Mouse (Mus musculus) lung, embryonic 15.5 days (tissue): ENCODE measurements around the gene 4932414N04Rik. TPM values are rescaled to one million over a fixed set of nuclear protein-coding genes. Genes with fewer than 3 reads are reported as not detected.
"Not testable (repeated sequence)": the region's sequence is repeated elsewhere in the genome, so short reads cannot be mapped to it uniquely, and the experiment has no call there.

Experiments used
- ATAC-seq: fragments of 200-750 bp; cut with Nextera tagmentation; 2 replicates; pipeline ENCODE4 v1.8.0; 2017; ENCODE audit warnings: moderate number of reproducible peaks, borderline replicate concordance; ENCODE audit not compliant: low FRiP score, low TSS enrichment; ENCODE audit errors: extremely low read depth
- H3K27ac ChIP-seq: fragments of 300-500 bp; sonication (generic); 2 replicates; pipeline ENCODE4 v1.5.1; 2015; ENCODE audit warnings: moderate library complexity, mild to moderate bottlenecking, inconsistent platforms
- H3K27me3 ChIP-seq: fragments of 300-500 bp; sonication (generic); 2 replicates; pipeline ENCODE4 v1.6.1; 2015; ENCODE audit warnings: inconsistent platforms
- H3K36me3 ChIP-seq: fragments of 300-500 bp; sonication (generic); 2 replicates; pipeline ENCODE4 v1.6.1; 2015; ENCODE audit warnings: inconsistent platforms
- H3K4me1 ChIP-seq: fragments of 300-500 bp; sonication (generic); 2 replicates; pipeline ENCODE4 v1.6.1; 2015; ENCODE audit warnings: inconsistent platforms
- H3K4me2 ChIP-seq: fragments of 300-500 bp; sonication (generic); 2 replicates; pipeline ENCODE4 v1.6.1; 2015; ENCODE audit warnings: inconsistent platforms, mild to moderate bottlenecking, moderate library complexity
- H3K4me3 ChIP-seq: fragments of 300-500 bp; sonication (generic); 2 replicates; pipeline ENCODE4 v1.5.1; 2015; ENCODE audit warnings: mild to moderate bottlenecking, inconsistent platforms
- H3K9ac ChIP-seq: fragments of 300-500 bp; sonication (generic); 2 replicates; pipeline ENCODE4 v1.6.1; 2015; ENCODE audit warnings: inconsistent platforms
- H3K9me3 ChIP-seq: fragments of 300-500 bp; sonication (generic); 2 replicates; pipeline ENCODE4 v1.6.1; 2016; ENCODE audit warnings: inconsistent platforms
- WGBS: fragments of 180-500 bp; shearing (Covaris S2); methylation state at CpG from one replicate; pipeline ENCODE4 v1.1.7; 2015; 5-methylcytosine and 5-hydroxymethylcytosine counted together
- polyA plus RNA-seq: library from polyadenylated mRNA; unstranded; fragments of >200 nt; fragmentation: Nextera tagmentation; extraction: Ambion mirVana; gene quantifications from 2 replicates; pipeline ENCODE4 v1.2.1, GENCODE M21; 2015

Gene 4932414N04Rik
- polyA plus RNA-seq: not detected in 2 replicates

- not testable (repeated sequence) for H3K27me3 ChIP-seq, H3K4me2 ChIP-seq, H3K4me3 ChIP-seq, ATAC-seq, H3K9me3 ChIP-seq, H3K36me3 ChIP-seq, H3K27ac ChIP-seq, H3K9ac ChIP-seq, H3K4me1 ChIP-seq
- 68% methylated on average over 2 of the region's 5 CpGs for WGBS
These were observed at the start of gene 4932414N04Rik for GRCm38 (mm10) chr2:68656186-68656585. Gene 4932414N04Rik (plus strand): TSS chr2:68656486.

GRCm38 (mm10) chr2:68732216-68732615 lies 75.9 kb downstream of the 4932414N04Rik start:
- Histone ChIP-seq H3K9ac (no peak overlapping the region), H3K27ac (no peak overlapping the region), H3K4me2 (no peak overlapping the region), H3K9me3 (no peaks in the 10 kb centered on the region), H3K27me3 (no peaks in the 10 kb centered on the region), H3K4me1 (no peaks in the 10 kb centered on the region), H3K4me3 (no peak overlapping the region), H3K36me3 (no peaks in the 10 kb centered on the region)
- 46% methylated on average over 2 of the region's 2 CpGs for WGBS
- ATAC-seq: no peak

- no peaks in the 10 kb centered on the region for H3K9me3 ChIP-seq
- H3K9ac ChIP-seq: no peak overlapping the region
- 74% methylated on average over 5 of the region's 5 CpGs for WGBS
- no peak overlapping the region for H3K4me3 ChIP-seq
- no peaks in the 10 kb centered on the region for H3K27me3 ChIP-seq
- no peak overlapping the region for H3K27ac ChIP-seq
- H3K4me2 ChIP-seq: no peak overlapping the region
- no peaks in the 10 kb centered on the region for H3K36me3 ChIP-seq
- ATAC-seq: no peak
- no peaks in the 10 kb centered on the region for H3K4me1 ChIP-seq
These were observed 83.8 kb downstream of the 4932414N04Rik start for GRCm38 (mm10) chr2:68739772-68740739.

GRCm38 (mm10) chr2:68744599-68744998 lies 88.3 kb downstream of the 4932414N04Rik start:
- ATAC-seq: no peak

GRCm38 (mm10) chr2:68756179-68756578 lies 99.9 kb downstream of the 4932414N04Rik start:
- Histone ChIP-seq H3K27me3 (no peaks in the 10 kb centered on the region), H3K4me3 (no peak overlapping the region), H3K36me3 (no peaks in the 10 kb centered on the region), H3K4me1 (no peaks in the 10 kb centered on the region), H3K4me2 (no peak overlapping the region), H3K9me3 (no peaks in the 10 kb centered on the region), H3K9ac (no peak overlapping the region), H3K27ac (no peak overlapping the region)
- WGBS: 73% methylated on average over 4 of the region's 4 CpGs
- no peak for ATAC-seq

More at GRCm38 (mm10) chr2:68744599-68744998, 88.3 kb downstream of the 4932414N04Rik start:
- no peaks in the 10 kb centered on the region for H3K36me3 ChIP-seq
- WGBS: 84% methylated on average over 4 of the region's 4 CpGs
- no peak overlapping the region for H3K9ac ChIP-seq
- H3K4me3 ChIP-seq: no peak overlapping the region
- H3K27ac ChIP-seq: no peak overlapping the region
- no peaks in the 10 kb centered on the region for H3K9me3 ChIP-seq
- H3K4me1 ChIP-seq: no peaks in the 10 kb centered on the region
- no peak overlapping the region for H3K4me2 ChIP-seq
- H3K27me3 ChIP-seq: no peaks in the 10 kb centered on the region

- ATAC-seq: no peak; the same call in 1 of the 2 replicates
- Histone ChIP-seq H3K27me3 (no peaks in the 10 kb centered on the region), H3K36me3 (no peaks in the 10 kb centered on the region), H3K27ac (no peak overlapping the region), H3K4me3 (no peak overlapping the region), H3K4me2 (no peak overlapping the region), H3K9me3 (no peaks in the 10 kb centered on the region), H3K9ac (no peak overlapping the region), H3K4me1 (no peaks in the 10 kb centered on the region)
- WGBS: 15% methylated on average over 6 of the region's 6 CpGs
These were observed 100.5 kb downstream of the 4932414N04Rik start for GRCm38 (mm10) chr2:68756793-68757192.

- 73% methylated on average over 1 of the region's 1 CpGs for WGBS
- no peaks in the 10 kb centered on the region for H3K27me3 ChIP-seq
- H3K9ac ChIP-seq: no peak overlapping the region
- H3K4me2 ChIP-seq: no peak overlapping the region
- no peak overlapping the region for H3K4me3 ChIP-seq
- no peak for ATAC-seq
- no peaks in the 10 kb centered on the region for H3K4me1 ChIP-seq
- no peak overlapping the region for H3K27ac ChIP-seq
- H3K9me3 ChIP-seq: no peaks in the 10 kb centered on the region
- H3K36me3 ChIP-seq: no peaks in the 10 kb centered on the region
These were observed 109.1 kb downstream of the 4932414N04Rik start for GRCm38 (mm10) chr2:68765371-68765770.

- Histone ChIP-seq H3K4me1 (no peaks in the 10 kb centered on the region), H3K27me3 (no peaks in the 10 kb centered on the region), H3K36me3 (no peaks in the 10 kb centered on the region), H3K4me2 (no peak overlapping the region), H3K9me3 (no peaks in the 10 kb centered on the region), H3K27ac (no peak overlapping the region), H3K4me3 (no peak overlapping the region), H3K9ac (no peak overlapping the region)
- 66% methylated on average over 6 of the region's 6 CpGs for WGBS
- no peak for ATAC-seq
These were observed 111.1 kb downstream of the 4932414N04Rik start for GRCm38 (mm10) chr2:68767186-68767890.

GRCm38 (mm10) chr2:68782268-68783132 lies 126.2 kb downstream of the 4932414N04Rik start:
- Histone ChIP-seq H3K9ac (no peak overlapping the region), H3K27me3 (no peaks in the 10 kb centered on the region), H3K9me3 (no peaks in the 10 kb centered on the region), H3K4me3 (peak overlapping the region; percentile 21), H3K4me2 (peak overlapping the region; percentile 45), H3K4me1 (peaks cover 14% of the 10 kb centered on the region; the same call in 1 of the 2 replicates), H3K27ac (0 out of 2 replicates have a peak overlapping the region, but pooled peaks have one; percentile 56), H3K36me3 (no peaks in the 10 kb centered on the region)
- peak; percentile 45; the same call in 1 of the 2 replicates for ATAC-seq
- WGBS: 23% methylated on average over 16 of the region's 16 CpGs

- not testable (repeated sequence) for H3K27me3 ChIP-seq, H3K9ac ChIP-seq, ATAC-seq, H3K4me3 ChIP-seq, H3K9me3 ChIP-seq, H3K27ac ChIP-seq, H3K36me3 ChIP-seq, H3K4me2 ChIP-seq
- 92% methylated on average over 8 of the region's 8 CpGs for WGBS
- peaks cover 15% of the 10 kb centered on the region; the same call in 1 of the 2 replicates for H3K4me1 ChIP-seq
These were observed 127.4 kb downstream of the 4932414N04Rik start for GRCm38 (mm10) chr2:68783664-68784063.

GRCm38 (mm10) chr2:68784710-68785427 lies 128.6 kb downstream of the 4932414N04Rik start:
- no peaks in the 10 kb centered on the region for H3K9me3 ChIP-seq
- H3K9ac ChIP-seq: no peak overlapping the region
- ATAC-seq: no peak
- no peaks in the 10 kb centered on the region for H3K27me3 ChIP-seq
- no peak overlapping the region for H3K4me2 ChIP-seq
- no peak overlapping the region for H3K27ac ChIP-seq
- no peak overlapping the region for H3K4me3 ChIP-seq
- peaks cover 15% of the 10 kb centered on the region; the same call in 1 of the 2 replicates for H3K4me1 ChIP-seq
- WGBS: 31% methylated on average over 5 of the region's 5 CpGs
- no peaks in the 10 kb centered on the region for H3K36me3 ChIP-seq
